Mouse (Mus musculus) heart, embryonic 11.5 days (tissue): ENCODE data around the gene Erbb4. TPM values are rescaled to one million over a fixed set of nuclear protein-coding genes. Genes with fewer than 3 reads are reported as not detected.

Experiments used
- ATAC-seq: fragments of 200-750 bp; cut with Nextera tagmentation; replicated peaks from 2 replicates; pipeline ENCODE4 v1.8.0; 2017; ENCODE audit warnings: moderate library complexity; ENCODE audit not compliant: insufficient number of reproducible peaks, low FRiP score, low TSS enrichment
- H3K27ac ChIP-seq: fragments of 300-500 bp; sonication (generic); 2 replicates; pipeline ENCODE4 v1.5.1; 2014; ENCODE audit warnings: mild to moderate bottlenecking, low read depth, low read length
- H3K27me3 ChIP-seq: fragments of 300-500 bp; sonication (generic); 2 replicates; pipeline ENCODE4 v1.6.1; 2014; ENCODE audit warnings: mild to moderate bottlenecking, low read length, mixed read lengths; ENCODE audit not compliant: control insufficient read depth, insufficient read depth
- H3K36me3 ChIP-seq: fragments of 300-500 bp; sonication (generic); 2 replicates; pipeline ENCODE4 v1.6.1; 2014; ENCODE audit warnings: mild to moderate bottlenecking, low read length, moderate library complexity, mixed read lengths; ENCODE audit not compliant: control insufficient read depth, insufficient read depth
- H3K4me1 ChIP-seq: fragments of 300-500 bp; sonication (generic); 2 replicates; pipeline ENCODE4 v1.6.1; 2014; ENCODE audit warnings: low read length; ENCODE audit not compliant: control insufficient read depth, insufficient read depth
- H3K4me2 ChIP-seq: fragments of 300-500 bp; sonication (generic); 2 replicates; pipeline ENCODE4 v1.6.1; 2014; ENCODE audit warnings: mild to moderate bottlenecking, moderate library complexity
- H3K4me3 ChIP-seq: fragments of 300-500 bp; sonication (generic); 2 replicates; pipeline ENCODE4 v1.5.1; 2014; ENCODE audit warnings: low read depth, low read length
- H3K9ac ChIP-seq: fragments of 300-500 bp; sonication (generic); 2 replicates; pipeline ENCODE4 v1.6.1; 2014; ENCODE audit warnings: mild to moderate bottlenecking, low read depth, low read length, moderate library complexity
- H3K9me3 ChIP-seq: fragments of 300-500 bp; sonication (generic); replicated peaks from 2 replicates; pipeline ENCODE4 v1.6.1; 2016; ENCODE audit warnings: low read length; ENCODE audit not compliant: control insufficient read depth
- WGBS: fragments of 180-500 bp; shearing (Covaris S2); extraction: QIAGEN DNeasy Blood & Tissue Kit; methylation state at CpG from one replicate; pipeline ENCODE4 v1.1.7; 2014; ENCODE audit not compliant: insufficient replicate concordance; 5-methylcytosine and 5-hydroxymethylcytosine counted together
- polyA plus RNA-seq: library from polyadenylated mRNA; unstranded; fragments of >200 nt; fragmentation: Nextera tagmentation; extraction: Ambion mirVana; gene quantifications from 2 replicates; pipeline ENCODE4 v1.2.1, GENCODE M21; 2014

Gene Erbb4
- polyA plus RNA-seq, 1 experiment from 2014 or later: 14.8 TPM

DNA sequence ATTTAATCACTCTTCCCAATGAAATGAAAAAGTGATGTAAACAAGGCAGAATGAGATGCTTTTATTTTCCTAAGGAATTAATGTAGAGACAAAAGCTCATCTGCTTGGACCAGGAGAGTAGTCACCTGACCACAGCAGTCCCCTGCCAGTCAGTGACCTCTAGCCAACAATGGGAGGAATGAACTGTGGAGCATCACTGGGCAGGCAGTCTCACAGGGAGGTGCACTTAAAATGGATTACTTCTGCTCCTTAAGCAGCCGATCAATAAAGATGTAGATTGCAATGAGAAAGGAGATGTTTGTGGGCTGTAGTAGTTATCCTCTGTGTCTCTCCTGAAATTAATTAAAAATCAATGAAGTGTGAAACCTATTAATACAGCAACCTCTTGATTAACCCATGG is 1018.2 kb downstream of the Erbb4 start:
- H3K4me1 ChIP-seq: no peaks in the 10 kb centered on the region
- no peak for ATAC-seq
- no peak overlapping the region for H3K4me2 ChIP-seq
- H3K27ac ChIP-seq: no peak overlapping the region
- no peaks in the 10 kb centered on the region for H3K27me3 ChIP-seq
- no peaks in the 10 kb centered on the region for H3K9me3 ChIP-seq
- H3K9ac ChIP-seq: no peak overlapping the region
- 72% methylated on average over 1 of the region's 1 CpGs for WGBS
- H3K4me3 ChIP-seq: no peak overlapping the region
- H3K36me3 ChIP-seq: no peaks in the 10 kb centered on the region

DNA sequence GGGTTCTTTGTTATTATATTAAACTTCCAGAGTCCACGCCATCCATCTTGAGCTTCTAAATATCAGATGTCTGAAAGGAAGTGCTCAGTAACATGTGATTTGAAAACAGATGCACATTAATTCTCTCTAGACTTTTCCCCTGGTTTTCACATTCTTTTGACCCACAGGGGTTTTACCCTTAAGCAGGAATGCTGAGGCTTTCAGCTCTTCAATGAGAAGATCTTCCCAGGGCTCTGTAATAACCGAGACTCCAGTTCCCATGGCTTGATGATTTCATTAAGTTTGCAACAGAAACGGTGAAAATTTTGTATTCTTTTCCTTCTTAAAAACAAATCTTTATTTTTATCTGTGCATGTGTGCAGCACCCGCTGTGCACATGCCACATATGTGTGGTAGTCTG is 1051.4 kb downstream of the Erbb4 start:
- no peak overlapping the region for H3K4me3 ChIP-seq
- WGBS: 75% methylated on average over 4 of the region's 4 CpGs
- no peak for ATAC-seq
- no peaks in the 10 kb centered on the region for H3K27me3 ChIP-seq
- no peak overlapping the region for H3K9ac ChIP-seq
- no peaks in the 10 kb centered on the region for H3K36me3 ChIP-seq
- H3K9me3 ChIP-seq: no peaks in the 10 kb centered on the region
- no peaks in the 10 kb centered on the region for H3K4me1 ChIP-seq
- no peak overlapping the region for H3K27ac ChIP-seq
- no peak overlapping the region for H3K4me2 ChIP-seq

DNA sequence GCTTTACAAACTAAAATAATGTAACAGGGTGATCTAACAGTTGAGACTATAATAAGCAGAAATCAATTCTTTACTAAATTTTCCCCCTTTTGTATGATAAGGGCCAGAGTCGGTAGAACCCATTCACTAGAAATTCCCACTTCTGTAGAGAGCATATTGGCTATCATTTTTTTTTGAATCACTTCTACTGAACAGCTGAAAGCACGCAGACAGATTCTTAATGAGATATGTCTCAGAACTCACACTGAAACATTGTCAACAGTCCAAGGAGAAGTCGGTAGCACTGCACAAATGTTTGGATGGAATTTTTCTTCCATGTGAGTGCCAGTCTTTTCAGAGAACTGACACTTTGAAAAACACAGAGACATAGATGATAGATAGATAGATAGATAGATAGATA is 1053.1 kb downstream of the Erbb4 start:
- Histone ChIP-seq H3K36me3 (no peaks in the 10 kb centered on the region), H3K4me3 (no peak overlapping the region), H3K27me3 (no peaks in the 10 kb centered on the region), H3K9ac (no peak overlapping the region), H3K4me2 (no peak overlapping the region), H3K27ac (no peak overlapping the region), H3K4me1 (no peaks in the 10 kb centered on the region), H3K9me3 (no peaks in the 10 kb centered on the region)
- no peak for ATAC-seq
- WGBS: 77% methylated on average over 3 of the region's 3 CpGs

DNA sequence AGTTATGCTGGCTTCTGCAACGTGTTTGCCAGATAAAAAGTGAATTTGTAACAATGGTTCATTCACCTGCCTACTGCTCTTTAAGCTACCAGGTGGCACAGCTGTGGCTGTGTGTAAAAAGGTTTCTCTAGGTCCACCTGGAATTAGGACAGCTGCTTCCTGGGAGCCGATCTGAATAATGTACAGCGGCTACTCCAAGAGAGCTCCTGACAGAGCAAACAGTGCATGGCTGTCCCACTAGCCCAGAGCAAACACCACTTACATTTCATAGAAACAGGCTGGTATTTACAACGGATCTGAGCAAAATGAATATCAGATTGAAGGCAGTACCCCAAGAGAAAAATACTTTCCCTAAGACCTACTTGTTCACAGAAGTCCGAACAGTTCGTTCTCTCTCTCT is 1058.0 kb downstream of the Erbb4 start:
- Histone ChIP-seq H3K9ac (no peak overlapping the region), H3K4me3 (no peak overlapping the region), H3K27me3 (no peaks in the 10 kb centered on the region), H3K4me2 (no peak overlapping the region), H3K27ac (no peak overlapping the region), H3K4me1 (no peaks in the 10 kb centered on the region), H3K36me3 (no peaks in the 10 kb centered on the region), H3K9me3 (no peaks in the 10 kb centered on the region)
- ATAC-seq: no peak
- WGBS: 69% methylated on average over 6 of the region's 6 CpGs

DNA sequence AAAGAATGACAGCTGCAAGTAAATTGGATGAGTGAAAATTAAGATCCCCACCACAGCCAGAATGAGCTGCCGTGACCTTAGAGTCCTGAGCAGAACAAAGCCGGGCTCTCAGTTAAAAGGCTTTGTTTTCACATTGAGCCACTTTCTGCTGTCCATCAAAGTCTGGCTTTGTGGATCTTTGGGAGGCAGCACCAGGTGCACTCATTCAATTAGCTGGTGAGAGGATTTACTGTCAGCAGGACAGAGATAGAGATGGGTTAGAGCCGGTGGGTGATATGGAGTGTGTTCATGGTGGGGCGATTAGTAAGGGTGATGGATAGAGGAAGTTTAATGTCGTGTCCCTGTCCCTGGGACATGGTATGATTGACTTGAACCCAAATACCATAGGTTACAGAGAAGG is 1060.7 kb downstream of the Erbb4 start:
- Histone ChIP-seq H3K4me1 (no peaks in the 10 kb centered on the region), H3K9ac (no peak overlapping the region), H3K9me3 (no peaks in the 10 kb centered on the region), H3K36me3 (no peaks in the 10 kb centered on the region), H3K4me2 (peak overlapping the region; percentile 41), H3K27ac (no peak overlapping the region), H3K27me3 (no peaks in the 10 kb centered on the region), H3K4me3 (peak overlapping the region; percentile 23; the same call in 1 of the 2 replicates)
- 16% methylated on average over 5 of the region's 5 CpGs for WGBS
- no peak for ATAC-seq

DNA sequence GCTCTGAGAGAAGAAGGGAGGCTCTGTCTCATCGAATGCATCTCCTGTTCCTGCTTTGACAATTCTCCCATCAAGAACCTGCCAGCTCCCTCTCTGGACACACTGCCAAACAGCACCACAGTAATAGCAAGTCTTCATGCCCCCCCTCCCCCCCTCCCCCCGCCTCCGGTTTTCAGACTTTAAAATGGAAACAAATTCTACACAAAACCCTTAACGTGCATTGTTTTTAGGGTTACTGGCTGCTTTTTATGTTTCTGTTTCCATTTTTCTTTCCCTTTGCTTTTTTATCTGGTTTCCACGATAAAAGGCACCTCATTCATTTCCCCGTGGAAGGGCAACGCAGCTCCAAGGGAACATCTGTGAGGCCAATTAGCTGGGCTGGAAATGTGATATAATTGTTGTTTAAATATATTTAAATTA is 1061.3 kb downstream of the Erbb4 start:
- H3K27me3 ChIP-seq: no peaks in the 10 kb centered on the region
- H3K9me3 ChIP-seq: no peaks in the 10 kb centered on the region
- peak overlapping the region; percentile 41 for H3K4me2 ChIP-seq
- no peaks in the 10 kb centered on the region for H3K36me3 ChIP-seq
- no peak overlapping the region for H3K9ac ChIP-seq
- H3K4me1 ChIP-seq: no peaks in the 10 kb centered on the region
- WGBS: 12% methylated on average over 7 of the region's 7 CpGs
- H3K4me3 ChIP-seq: peak overlapping the region; percentile 23; the same call in 1 of the 2 replicates
- no peak for ATAC-seq
- no peak overlapping the region for H3K27ac ChIP-seq

DNA sequence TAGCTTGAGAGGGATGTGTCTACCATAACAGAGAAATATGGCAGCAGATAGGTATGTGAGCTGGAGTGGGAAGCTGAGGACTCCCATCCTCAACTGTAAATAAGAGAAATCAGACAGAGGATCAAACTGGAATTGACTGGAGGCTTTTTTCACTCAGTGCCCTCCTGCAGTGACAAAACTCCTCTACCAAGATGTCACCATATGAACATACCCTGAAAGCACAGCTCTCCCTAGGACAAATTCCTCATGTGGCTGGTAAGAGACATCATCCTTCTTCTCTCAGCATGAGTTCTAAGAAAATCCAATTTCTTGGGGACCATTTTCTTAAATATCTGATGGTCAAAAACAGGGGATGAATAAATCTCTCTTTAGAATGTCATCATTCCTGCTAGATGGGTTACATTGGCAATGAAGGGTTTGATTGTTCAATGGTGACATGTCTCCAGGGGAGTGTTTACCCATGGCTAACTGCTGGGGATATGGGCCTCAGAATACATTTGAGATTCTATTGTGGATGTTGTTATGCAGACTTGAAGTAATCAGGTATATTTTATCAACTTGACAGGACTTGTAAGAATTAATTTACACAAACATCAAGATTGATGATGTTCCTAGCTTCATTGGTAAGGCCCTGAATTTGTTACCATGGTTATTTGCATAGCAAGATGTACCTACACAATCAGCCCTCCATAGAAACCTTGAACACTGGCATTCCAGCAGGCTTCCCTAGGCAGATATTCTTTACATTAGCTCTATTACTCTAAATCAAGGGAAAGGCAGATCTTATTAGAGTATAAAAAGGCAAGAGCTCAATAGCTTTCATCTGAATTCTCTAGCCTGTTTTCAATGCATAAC is 1083.5 kb downstream of the Erbb4 start:
- Histone ChIP-seq H3K4me3 (no peak overlapping the region), H3K9me3 (no peaks in the 10 kb centered on the region), H3K27me3 (no peaks in the 10 kb centered on the region), H3K36me3 (no peaks in the 10 kb centered on the region), H3K27ac (no peak overlapping the region), H3K4me2 (no peak overlapping the region), H3K9ac (no peak overlapping the region), H3K4me1 (no peaks in the 10 kb centered on the region)
- ATAC-seq: no peak

DNA sequence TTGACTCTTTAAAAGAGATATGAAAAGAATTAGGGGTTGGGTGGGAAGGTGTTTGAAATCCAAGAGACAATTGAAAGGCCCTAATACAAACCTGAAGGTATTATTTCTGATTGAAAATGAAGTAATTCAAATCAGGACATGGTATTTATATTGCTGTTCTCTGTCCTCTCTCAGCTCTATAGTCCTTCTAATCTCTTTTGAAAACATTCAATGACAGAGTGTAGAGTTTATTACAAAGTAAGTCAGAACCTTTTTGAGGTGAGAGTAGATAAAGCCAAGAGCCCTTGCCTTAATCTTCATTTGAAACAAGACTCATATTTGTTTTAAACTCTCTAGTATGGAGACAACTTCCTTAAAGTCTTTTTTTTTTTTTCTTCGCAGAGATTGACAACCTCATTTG is 1087.8 kb downstream of the Erbb4 start:
- H3K4me2 ChIP-seq: no peak overlapping the region
- H3K4me1 ChIP-seq: no peaks in the 10 kb centered on the region
- ATAC-seq: no peak
- H3K4me3 ChIP-seq: no peak overlapping the region
- H3K27me3 ChIP-seq: no peaks in the 10 kb centered on the region
- H3K9me3 ChIP-seq: no peaks in the 10 kb centered on the region
- 85% methylated on average over 1 of the region's 1 CpGs for WGBS
- H3K36me3 ChIP-seq: no peaks in the 10 kb centered on the region
- H3K27ac ChIP-seq: no peak overlapping the region
- H3K9ac ChIP-seq: no peak overlapping the region

DNA sequence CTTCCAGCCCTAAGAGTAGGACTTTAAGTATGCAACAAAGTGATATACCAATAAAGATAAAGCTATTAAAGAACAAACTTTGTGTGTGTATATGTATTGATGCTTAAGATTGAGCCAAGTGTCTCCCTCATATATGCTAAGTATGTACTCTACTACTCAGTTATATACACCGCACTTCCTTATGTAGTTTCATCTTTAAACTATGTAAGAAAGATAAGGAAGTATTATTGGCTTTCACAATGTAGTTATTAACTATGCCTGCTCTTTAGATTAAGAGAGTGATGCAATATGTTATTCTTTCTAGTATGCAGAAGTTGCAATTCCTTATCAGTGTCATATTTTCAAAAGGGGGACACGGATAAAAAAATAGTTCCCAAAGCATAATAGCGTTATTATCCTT is 1088.2 kb downstream of the Erbb4 start:
- WGBS: 71% methylated on average over 3 of the region's 3 CpGs
- no peak overlapping the region for H3K9ac ChIP-seq
- no peak overlapping the region for H3K4me3 ChIP-seq
- H3K4me1 ChIP-seq: no peaks in the 10 kb centered on the region
- H3K36me3 ChIP-seq: no peaks in the 10 kb centered on the region
- no peak overlapping the region for H3K27ac ChIP-seq
- H3K9me3 ChIP-seq: no peaks in the 10 kb centered on the region
- H3K27me3 ChIP-seq: no peaks in the 10 kb centered on the region
- ATAC-seq: no peak
- H3K4me2 ChIP-seq: no peak overlapping the region
